Mouse (Mus musculus) heart, embryonic 13.5 days (tissue): ENCODE results near the gene Wdr37. TPM values are rescaled to one million over a fixed set of nuclear protein-coding genes. Genes with fewer than 3 reads are reported as not detected.

Experiments
- microRNA-seq: library from miRNA; unstranded; fragments of <30 nt; microRNA quantifications from one replicate; pipeline ENCODE4, GENCODE M21; 2016
- polyA plus RNA-seq: library from polyadenylated mRNA; unstranded; fragments of >200 nt; fragmentation: Nextera tagmentation; extraction: Ambion mirVana; gene quantifications from 2 replicates; pipeline ENCODE4 v1.2.1, GENCODE M21; 2015

Gene Wdr37
- polyA plus RNA-seq, 1 experiment from 2014 or later = 15.6 TPM

Small RNAs within 50 kb of the gene (microRNA-seq; reads per million reads assigned to microRNA genes)
- not detected for gene Gm22750

Other genes with a start within 250 kb of the Wdr37 start
- 44.6 and 48.7 TPM in 2 replicates for gene Idi1, start 13.6 kb upstream of the Wdr37 start, polyA plus RNA-seq
- not detected in 2 replicates for gene Gm9745, start 76.3 kb upstream of the Wdr37 start, polyA plus RNA-seq
- not detected in 2 replicates for gene Idi2, start 81.0 kb upstream of the Wdr37 start, polyA plus RNA-seq
- 48.4 and 57.7 TPM in 2 replicates for gene Gtpbp4, start 124.2 kb upstream of the Wdr37 start, polyA plus RNA-seq
- gene Larp4b, start 222.0 kb upstream of the Wdr37 start, polyA plus RNA-seq = 23.1 and 23.3 TPM in 2 replicates